Mouse (Mus musculus): Measurements from ENCODE around the gene Klc1. TPM values are rescaled to one million over a fixed set of nuclear protein-coding genes. Genes with fewer than 3 reads are reported as not detected.

The Klc1 gene
- polyA plus RNA-seq, 1 experiment from 2014 or later, result 114 TPM

DNA sequence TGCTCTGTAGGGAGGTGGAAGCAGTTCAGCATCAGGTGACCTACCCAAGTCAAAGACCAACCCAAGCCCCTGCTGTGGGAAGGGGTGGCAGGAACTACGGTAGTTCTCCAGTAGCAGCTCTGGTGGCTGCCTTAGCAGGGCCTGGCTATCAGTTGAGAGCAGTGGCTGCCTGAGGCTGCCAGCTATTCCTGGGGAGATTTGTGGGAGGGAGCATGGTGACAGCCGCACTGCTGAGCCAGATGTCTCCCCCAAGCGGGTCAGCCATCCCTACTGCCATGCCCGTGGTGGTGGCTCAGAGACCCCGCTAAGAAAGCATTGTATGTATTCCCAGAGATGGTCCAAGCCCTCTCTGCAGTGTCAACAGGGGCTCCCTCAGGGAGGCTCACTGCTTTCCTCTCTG, 74.0 kb downstream of the Klc1 start:
- Histone ChIP-seq H3K36me3 (peaks cover 92% of the 10 kb centered on the region), H3K9ac (replicated peaks) (no peak overlapping the region), H3K4me2 (no peak overlapping the region), H3K27ac (no peak overlapping the region), H3K4me1 (replicated peaks) (no peaks in the 10 kb centered on the region), H3K4me3 (replicated peaks) (no peak overlapping the region), H3K27me3 (no peaks in the 10 kb centered on the region), H3K9me3 (no peaks in the 10 kb centered on the region)
- 82% methylated on average over 5 of the region's 5 CpGs for WGBS
- ATAC-seq (ENCODE audit: insufficient number of reproducible peaks, insufficient read depth, low FRiP score, low TSS enrichment, low read depth), result no peak

DNA sequence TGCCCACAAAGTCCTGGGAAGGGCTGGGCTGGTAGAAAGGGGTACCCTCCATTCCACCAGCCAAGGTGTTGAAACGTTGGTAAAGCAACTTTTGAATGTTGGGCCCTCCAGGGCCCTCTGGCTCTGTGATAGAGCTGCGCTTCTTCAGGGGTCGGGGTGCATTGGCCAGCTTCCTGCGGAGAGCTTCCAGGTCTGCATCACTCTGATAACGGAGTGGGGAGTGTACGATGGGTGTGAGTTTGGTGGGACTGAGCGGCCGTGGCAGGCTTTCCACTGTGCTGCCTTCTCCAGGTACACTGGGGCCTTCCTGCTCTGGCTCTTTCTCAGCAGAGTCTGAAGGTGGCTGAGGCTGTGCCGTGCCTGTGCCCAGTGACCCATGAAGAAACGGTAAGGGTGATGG, 74.8 kb downstream of the Klc1 start:
- no peak for ATAC-seq (ENCODE audit: insufficient number of reproducible peaks, insufficient read depth, low FRiP score, low TSS enrichment, low read depth)
- H3K4me3 ChIP-seq (replicated peaks), result no peak overlapping the region
- no peak overlapping the region for H3K27ac ChIP-seq
- H3K4me2 ChIP-seq, result no peak overlapping the region
- H3K9ac ChIP-seq (replicated peaks), result no peak overlapping the region
- H3K27me3 ChIP-seq, result no peaks in the 10 kb centered on the region
- no peaks in the 10 kb centered on the region for H3K9me3 ChIP-seq
- 89% methylated on average over 10 of the region's 10 CpGs for WGBS
- H3K4me1 ChIP-seq (replicated peaks), result no peaks in the 10 kb centered on the region
- peaks cover 91% of the 10 kb centered on the region for H3K36me3 ChIP-seq

GRCm38 (mm10) chr12:111842565-111843433, 84.2 kb downstream of the Klc1 start:
- no peak for ATAC-seq (ENCODE audit: insufficient number of reproducible peaks, insufficient read depth, low FRiP score, low TSS enrichment, low read depth)
- WGBS, result 72% methylated on average over 15 of the region's 15 CpGs
- H3K36me3 ChIP-seq, result peaks cover 27% of the 10 kb centered on the region

DNA sequence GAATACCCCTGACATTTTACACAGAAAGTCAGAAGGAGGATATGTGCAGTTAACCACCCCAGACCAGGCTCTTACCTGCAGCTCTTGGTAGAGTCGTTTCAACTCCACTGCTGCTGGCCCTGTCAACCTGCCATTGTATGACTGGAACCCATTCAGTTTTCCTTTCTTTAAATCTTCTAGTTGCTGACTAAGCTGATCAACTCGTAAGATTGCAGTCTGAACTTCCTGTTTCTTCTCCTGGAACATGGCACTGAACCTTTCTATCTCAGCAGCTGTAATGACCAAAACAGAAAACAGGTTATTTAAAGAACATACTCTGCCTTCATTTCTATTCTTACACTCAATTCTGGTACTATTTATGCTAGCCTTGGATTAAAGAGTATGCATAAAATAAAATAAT, 84.8 kb downstream of the Klc1 start:
- Histone ChIP-seq H3K36me3 (peaks cover 20% of the 10 kb centered on the region), H3K9ac (replicated peaks) (no peak overlapping the region), H3K27ac (no peak overlapping the region), H3K4me3 (replicated peaks) (no peak overlapping the region), H3K27me3 (no peaks in the 10 kb centered on the region), H3K4me2 (no peak overlapping the region), H3K4me1 (replicated peaks) (no peaks in the 10 kb centered on the region; the same call in 1 of the 2 replicates), H3K9me3 (no peaks in the 10 kb centered on the region)
- ATAC-seq (ENCODE audit: insufficient number of reproducible peaks, insufficient read depth, low FRiP score, low TSS enrichment, low read depth), result no peak
- WGBS, result 54% methylated on average over 2 of the region's 2 CpGs

More at GRCm38 (mm10) chr12:111842565-111843433, 84.2 kb downstream of the Klc1 start:
- Histone ChIP-seq H3K27ac (no peak overlapping the region), H3K27me3 (no peaks in the 10 kb centered on the region), H3K9me3 (no peaks in the 10 kb centered on the region), H3K4me2 (no peak overlapping the region), H3K4me1 (replicated peaks) (no peaks in the 10 kb centered on the region; the same call in 1 of the 2 replicates), H3K4me3 (replicated peaks) (no peak overlapping the region), H3K9ac (replicated peaks) (no peak overlapping the region)

DNA sequence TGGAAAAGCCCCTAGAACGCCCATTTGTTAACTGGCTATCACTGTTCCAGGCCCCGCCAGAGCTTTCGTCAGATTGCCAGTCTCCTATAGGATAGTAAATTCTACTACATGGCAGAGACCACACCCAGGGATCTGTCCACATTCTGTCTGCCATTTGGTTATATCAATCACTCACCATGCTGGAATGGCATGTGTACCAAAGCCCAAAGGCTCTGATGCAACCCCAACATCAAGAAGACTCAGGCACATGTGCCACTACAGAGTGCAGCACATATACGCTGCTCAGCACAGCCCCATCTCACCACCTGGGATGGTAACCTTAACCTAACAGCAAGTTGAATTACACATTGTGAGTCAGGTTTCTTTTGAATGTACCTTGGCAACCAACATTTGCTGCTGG, 87.3 kb downstream of the Klc1 start:
- H3K4me1 ChIP-seq (replicated peaks), result no peaks in the 10 kb centered on the region
- H3K9ac ChIP-seq (replicated peaks), result no peak overlapping the region
- H3K4me2 ChIP-seq, result no peak overlapping the region
- no peaks in the 10 kb centered on the region for H3K9me3 ChIP-seq
- no peaks in the 10 kb centered on the region for H3K27me3 ChIP-seq
- ATAC-seq (ENCODE audit: insufficient number of reproducible peaks, insufficient read depth, low FRiP score, low TSS enrichment, low read depth), result no peak
- peaks cover 6% of the 10 kb centered on the region; the same call in 1 of the 2 replicates for H3K36me3 ChIP-seq
- WGBS, result 87% methylated on average over 4 of the region's 4 CpGs
- no peak overlapping the region for H3K27ac ChIP-seq
- no peak overlapping the region for H3K4me3 ChIP-seq (replicated peaks)

DNA sequence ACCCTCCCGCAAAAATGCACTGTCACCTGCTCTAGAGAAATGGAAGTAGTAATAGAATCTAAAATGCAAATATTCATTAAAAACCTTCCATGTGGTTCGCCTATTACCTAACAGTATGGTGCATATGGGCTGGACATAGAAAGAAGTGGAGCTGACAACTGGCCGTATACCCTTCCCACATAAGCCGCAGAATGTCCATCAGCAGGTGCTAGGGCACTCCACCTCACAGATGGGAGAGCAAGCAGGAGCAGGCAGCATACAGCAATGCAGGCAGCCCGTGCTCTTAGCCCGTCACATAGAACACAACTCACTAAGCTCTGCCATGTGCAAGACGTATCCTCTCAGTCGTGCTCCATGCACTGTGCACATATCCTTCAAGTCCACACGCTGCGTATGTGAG, 88.2 kb downstream of the Klc1 start:
- H3K4me3 ChIP-seq (replicated peaks), result no peak overlapping the region
- no peak overlapping the region for H3K4me2 ChIP-seq
- ATAC-seq (ENCODE audit: insufficient number of reproducible peaks, insufficient read depth, low FRiP score, low TSS enrichment, low read depth), result no peak
- H3K9ac ChIP-seq (replicated peaks), result no peak overlapping the region
- peaks cover 6% of the 10 kb centered on the region; the same call in 1 of the 2 replicates for H3K36me3 ChIP-seq
- H3K27me3 ChIP-seq, result no peaks in the 10 kb centered on the region
- no peaks in the 10 kb centered on the region for H3K4me1 ChIP-seq (replicated peaks)
- no peak overlapping the region for H3K27ac ChIP-seq
- no peaks in the 10 kb centered on the region for H3K9me3 ChIP-seq
- WGBS, result 84% methylated on average over 10 of the region's 10 CpGs

DNA sequence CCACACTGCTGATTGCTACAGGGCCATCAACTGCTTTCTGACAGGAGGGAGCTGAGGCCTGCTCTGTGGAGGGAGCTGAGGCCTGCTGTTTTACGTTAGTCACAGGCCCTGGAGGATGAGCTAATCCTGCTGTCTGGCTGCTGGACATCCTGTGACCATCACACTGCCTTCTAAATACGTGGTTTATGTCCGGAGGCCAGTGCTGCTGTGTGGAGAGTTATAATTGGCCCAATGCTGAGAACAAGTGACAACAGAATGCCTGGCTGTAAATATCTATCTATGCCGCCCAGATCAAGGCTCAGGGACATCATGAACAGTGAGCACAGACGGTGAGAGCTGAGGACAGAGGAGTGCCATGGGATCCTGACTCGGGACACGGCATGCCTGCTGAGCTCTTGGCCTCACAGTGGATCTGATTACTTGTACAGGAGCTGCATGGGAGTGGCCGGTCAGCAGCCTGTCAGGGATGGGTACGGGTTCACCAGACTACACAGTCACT, 89.7 kb downstream of the Klc1 start:
- no peak overlapping the region for H3K9ac ChIP-seq (replicated peaks)
- 68% methylated on average over 9 of the region's 9 CpGs for WGBS
- no peak overlapping the region for H3K4me2 ChIP-seq
- ATAC-seq (ENCODE audit: insufficient number of reproducible peaks, insufficient read depth, low FRiP score, low TSS enrichment, low read depth), result no peak
- no peaks in the 10 kb centered on the region; the same call in 1 of the 2 replicates for H3K36me3 ChIP-seq
- H3K4me3 ChIP-seq (replicated peaks), result no peak overlapping the region
- H3K4me1 ChIP-seq (replicated peaks), result peaks cover 5% of the 10 kb centered on the region; the same call in 1 of the 2 replicates
- H3K27me3 ChIP-seq, result no peaks in the 10 kb centered on the region
- H3K9me3 ChIP-seq, result no peaks in the 10 kb centered on the region
- no peak overlapping the region for H3K27ac ChIP-seq

DNA sequence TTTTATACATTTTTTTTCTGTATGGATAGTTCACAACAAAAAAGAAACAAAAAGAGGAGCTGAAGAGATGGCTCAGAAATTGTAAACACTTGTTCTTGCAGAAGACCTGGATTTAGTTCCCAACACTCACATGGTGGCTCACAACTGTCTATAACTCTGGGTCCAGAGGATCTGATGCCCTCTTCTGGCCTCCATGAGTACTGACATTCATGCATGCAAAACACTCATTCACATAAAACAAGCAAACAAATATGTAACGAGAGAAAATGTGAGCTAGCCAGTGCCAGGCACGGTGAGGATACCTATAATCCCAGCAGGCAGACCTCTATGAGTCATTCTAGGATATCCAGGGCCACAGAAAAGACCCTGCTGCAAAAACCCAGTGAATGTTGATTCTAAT, 92.6 kb downstream of the Klc1 start:
- 47% methylated on average over 2 of the region's 2 CpGs for whole genome bisulfite sequencing
- Histone ChIP-seq H3K9ac (replicated peaks) (no peak overlapping the region), H3K4me2 (no peak overlapping the region), H3K27ac (no peak overlapping the region), H3K4me3 (replicated peaks) (no peak overlapping the region), H3K4me1 (replicated peaks) (peaks cover 5% of the 10 kb centered on the region; the same call in 1 of the 2 replicates), H3K9me3 (no peaks in the 10 kb centered on the region), H3K36me3 (no peaks in the 10 kb centered on the region; the same call in 1 of the 2 replicates), H3K27me3 (no peaks in the 10 kb centered on the region)
- ATAC-seq (ENCODE audit: insufficient number of reproducible peaks, insufficient read depth, low FRiP score, low TSS enrichment, low read depth), result no peak

DNA sequence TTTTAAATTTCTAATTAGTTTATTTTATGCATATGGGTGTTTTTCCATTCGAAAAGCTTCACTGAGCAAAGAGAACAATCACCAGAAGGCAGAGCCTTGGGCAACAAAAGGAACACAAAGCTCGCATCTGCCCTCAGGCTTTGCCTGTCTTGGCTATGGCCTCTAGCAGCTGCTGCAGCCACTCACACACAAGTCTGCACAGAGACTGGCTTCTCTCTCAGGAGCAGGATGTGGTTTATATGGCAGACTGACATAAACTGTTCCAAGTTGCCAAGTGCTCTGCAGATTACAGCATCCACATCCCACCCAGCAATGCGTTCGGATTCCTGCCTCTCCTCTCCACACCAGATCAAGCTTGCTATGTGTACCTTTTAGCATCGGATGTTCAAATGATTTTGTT, 93.1 kb downstream of the Klc1 start:
- Histone ChIP-seq H3K27ac (no peak overlapping the region), H3K4me2 (no peak overlapping the region), H3K4me1 (replicated peaks) (peaks cover 5% of the 10 kb centered on the region; the same call in 1 of the 2 replicates), H3K4me3 (replicated peaks) (no peak overlapping the region), H3K36me3 (no peaks in the 10 kb centered on the region; the same call in 1 of the 2 replicates), H3K9me3 (no peaks in the 10 kb centered on the region), H3K9ac (replicated peaks) (no peak overlapping the region), H3K27me3 (no peaks in the 10 kb centered on the region)
- no peak for ATAC-seq (ENCODE audit: insufficient number of reproducible peaks, insufficient read depth, low FRiP score, low TSS enrichment, low read depth)
- WGBS, result 85% methylated on average over 5 of the region's 5 CpGs

DNA sequence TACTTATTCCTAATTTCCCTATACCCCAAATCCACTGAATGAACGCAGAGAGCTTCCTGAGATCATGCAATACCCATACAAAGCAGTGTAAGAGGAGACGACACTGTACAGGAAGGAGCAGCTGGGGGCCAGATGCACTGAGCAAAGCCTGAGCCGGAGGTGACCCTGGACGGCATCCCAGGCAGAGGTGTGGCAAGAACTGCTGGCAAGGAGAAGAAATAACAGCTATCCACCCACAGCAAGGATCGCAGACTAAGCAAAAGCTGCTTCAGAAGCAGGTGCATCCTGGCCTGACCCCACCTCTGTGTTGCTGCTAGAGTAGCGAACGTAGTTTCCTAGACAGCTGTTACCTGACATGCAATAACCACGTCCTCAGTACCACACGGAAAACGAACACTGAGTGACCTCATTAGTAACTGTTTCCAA, 94.4 kb downstream of the Klc1 start:
- no peak overlapping the region for H3K4me3 ChIP-seq (replicated peaks)

GRCm38 (mm10) chr12:111853546-111853945, 94.9 kb downstream of the Klc1 start:
- 65% methylated on average over 4 of the region's 4 CpGs for WGBS

More for the DNA sequence above, 94.4 kb downstream of the Klc1 start:
- 45% methylated on average over 10 of the region's 10 CpGs for WGBS
- Histone ChIP-seq H3K4me2 (no peak overlapping the region), H3K9me3 (no peaks in the 10 kb centered on the region), H3K27me3 (no peaks in the 10 kb centered on the region), H3K4me1 (replicated peaks) (peaks cover 5% of the 10 kb centered on the region; the same call in 1 of the 2 replicates), H3K9ac (replicated peaks) (no peak overlapping the region), H3K27ac (no peak overlapping the region), H3K36me3 (peaks cover 3% of the 10 kb centered on the region)
- ATAC-seq (ENCODE audit: insufficient number of reproducible peaks, insufficient read depth, low FRiP score, low TSS enrichment, low read depth), result no peak

More at GRCm38 (mm10) chr12:111853546-111853945, 94.9 kb downstream of the Klc1 start:
- ATAC-seq (ENCODE audit: insufficient number of reproducible peaks, insufficient read depth, low FRiP score, low TSS enrichment, low read depth), result no peak
- H3K4me2 ChIP-seq, result no peak overlapping the region
- no peak overlapping the region for H3K27ac ChIP-seq
- H3K9ac ChIP-seq (replicated peaks), result no peak overlapping the region
- no peaks in the 10 kb centered on the region for H3K27me3 ChIP-seq
- H3K9me3 ChIP-seq, result no peaks in the 10 kb centered on the region
- H3K36me3 ChIP-seq, result peaks cover 3% of the 10 kb centered on the region
- no peak overlapping the region for H3K4me3 ChIP-seq (replicated peaks)
- peaks cover 5% of the 10 kb centered on the region; the same call in 1 of the 2 replicates for H3K4me1 ChIP-seq (replicated peaks)
